Mouse (Mus musculus) retina, embryonic 14.5 days (tissue): ENCODE data around the gene Gm20695.

Experiments used
- DNase-seq: peaks from one replicate; pipeline ENCODE4 v3.0.0-alpha.2; 2015; ENCODE audit warnings: low spot score

The Gm20695 gene

DNA sequence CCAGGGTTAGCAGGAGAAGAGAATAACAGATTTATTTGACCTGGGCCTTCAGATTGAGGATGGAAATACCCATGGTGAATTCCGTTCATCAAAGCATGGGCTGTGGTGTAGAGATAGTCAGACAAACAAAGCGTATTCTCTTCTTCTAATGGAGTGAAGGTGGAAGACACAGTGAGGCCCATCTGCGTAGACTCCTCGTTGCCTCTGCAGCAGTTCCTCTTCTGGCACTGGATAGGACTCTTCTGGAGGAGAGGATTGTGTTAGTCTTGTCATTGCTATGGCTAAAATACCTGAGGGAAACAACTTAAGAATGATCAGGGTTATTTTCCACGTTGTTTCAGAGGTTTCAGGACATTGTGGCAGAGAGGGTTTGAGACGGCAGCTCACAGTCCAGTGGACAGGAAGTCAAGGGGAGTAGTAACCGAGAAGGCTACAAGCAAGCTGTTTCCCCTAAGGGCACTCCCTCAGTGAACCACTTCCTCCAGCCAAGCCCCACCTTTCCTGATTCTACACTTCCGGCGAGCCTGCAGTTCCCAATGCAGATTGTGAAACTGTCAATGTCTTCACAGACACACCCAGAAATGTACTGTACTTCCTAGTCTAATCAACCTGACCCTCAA lies 10.8 kb downstream of the Gm20695 start:
- DNase-seq = no peak

DNA sequence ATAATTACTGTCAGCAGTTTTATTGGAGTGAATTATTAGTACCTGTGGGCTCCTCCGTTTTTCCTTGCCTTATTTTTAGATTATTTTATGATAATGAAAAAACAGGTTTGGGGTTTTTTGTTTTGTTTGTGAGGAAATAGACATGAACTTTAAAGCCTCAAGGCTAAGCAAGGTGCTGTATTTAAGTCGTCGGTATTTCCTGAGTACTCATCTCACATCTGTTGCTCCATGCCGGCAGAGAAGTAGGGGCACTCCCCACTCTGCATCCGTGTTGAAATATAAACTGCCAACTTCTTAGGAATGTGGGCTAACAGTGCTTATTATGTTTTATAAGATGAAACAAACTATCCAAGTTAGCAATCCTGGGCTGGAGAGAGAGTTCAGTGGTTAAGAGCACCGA lies 11.6 kb downstream of the Gm20695 start:
- DNase-seq = no peak

DNA sequence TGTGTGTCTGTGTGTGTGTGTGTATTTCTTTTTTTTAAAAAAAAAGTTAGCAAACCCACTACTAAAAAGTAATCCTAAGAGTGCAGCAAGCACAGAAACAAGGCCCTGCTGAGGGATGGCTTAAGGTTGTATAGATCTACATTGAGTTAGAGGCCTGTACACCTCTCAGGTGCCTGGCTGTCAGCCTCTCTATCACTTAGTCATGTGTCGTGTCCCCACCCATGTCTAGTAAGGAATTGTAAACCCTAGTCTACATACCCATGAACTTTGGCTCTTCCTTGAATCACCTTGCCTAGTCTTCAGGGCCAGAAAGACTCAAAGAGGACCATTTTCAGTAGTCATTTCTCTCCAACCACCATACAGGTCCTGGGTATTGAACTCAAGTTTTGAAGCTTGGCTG lies 12.1 kb downstream of the Gm20695 start:
- DNase-seq = no peak

DNA sequence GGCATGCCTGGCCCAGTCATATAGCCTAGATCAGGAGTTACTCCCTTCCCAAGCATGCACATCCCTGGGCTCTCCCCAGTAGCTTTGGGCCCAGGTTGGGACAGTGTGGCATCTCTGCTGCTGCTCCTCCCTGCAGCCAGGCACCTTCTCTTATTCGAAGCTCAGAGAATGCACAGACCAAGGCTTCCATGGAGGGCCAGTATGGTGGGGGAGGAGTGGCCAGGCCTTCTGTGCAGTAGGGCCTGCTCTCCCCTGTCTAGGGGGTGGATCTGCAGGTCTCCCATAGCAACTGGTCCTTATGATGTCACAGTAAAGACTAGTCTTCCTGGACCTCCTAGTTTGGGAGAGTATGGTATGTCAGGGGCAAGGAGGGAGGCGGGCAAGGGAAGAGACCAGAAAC lies 23.0 kb downstream of the Gm20695 start:
- no peak for DNase-seq

DNA sequence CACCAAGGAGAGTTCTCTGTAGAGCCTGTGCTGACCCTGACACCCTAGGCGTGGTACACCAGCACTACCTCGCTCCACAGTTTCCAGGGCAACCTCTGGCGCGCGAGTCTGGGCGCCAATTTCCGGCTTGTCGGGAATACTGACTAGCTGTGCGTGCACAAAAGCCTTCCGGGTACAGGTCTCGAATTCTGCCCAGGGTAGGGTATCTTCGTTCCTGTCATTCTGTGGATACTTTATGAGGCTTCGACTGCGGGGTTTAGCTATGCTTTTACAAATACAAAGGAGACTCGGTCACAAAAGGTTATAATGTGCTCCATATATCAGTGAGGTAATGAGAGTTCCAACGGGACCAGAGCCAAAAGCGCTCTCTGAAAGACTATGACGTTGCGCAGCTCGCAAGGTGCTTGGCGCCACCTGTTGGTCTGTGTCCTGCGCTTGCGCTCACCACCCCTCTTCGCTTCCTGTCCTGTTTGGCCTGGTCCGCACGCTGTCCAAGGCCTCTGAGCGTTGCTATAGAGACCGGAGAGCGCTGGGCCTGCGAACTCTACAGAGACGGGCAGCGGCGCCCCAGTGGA lies 24.2 kb downstream of the Gm20695 start, which contains the start of the genes 1700037C18Rik and Cluap1:
Gene 1700037C18Rik, minus strand, starts transcription at position 153 of the 575 bp plus-strand sequence.
Gene Cluap1, plus strand, starts transcription at position 265 of the 575 bp plus-strand sequence.
- DNase-seq = peak; percentile 96

DNA sequence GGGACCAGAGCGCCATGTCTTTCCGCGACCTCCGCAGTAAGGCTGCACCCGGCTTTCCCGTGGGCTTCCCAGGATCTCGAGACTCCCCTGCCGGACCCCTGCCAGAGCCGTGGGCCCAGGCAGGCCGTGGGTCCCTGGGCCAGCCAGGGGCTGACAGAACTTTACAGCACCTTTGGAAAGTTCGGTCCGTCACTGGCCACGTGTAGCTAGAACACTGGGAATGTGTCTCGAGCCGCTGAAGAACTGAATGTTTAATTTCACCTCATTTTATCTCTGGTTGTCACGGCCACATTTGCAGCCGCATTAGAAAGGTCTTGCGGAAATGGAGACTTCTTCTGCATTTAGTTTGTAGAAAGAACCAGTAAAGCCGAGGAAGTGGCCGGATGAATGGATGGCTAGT lies 24.7 kb downstream of the Gm20695 start:
- DNase-seq = no peak

DNA sequence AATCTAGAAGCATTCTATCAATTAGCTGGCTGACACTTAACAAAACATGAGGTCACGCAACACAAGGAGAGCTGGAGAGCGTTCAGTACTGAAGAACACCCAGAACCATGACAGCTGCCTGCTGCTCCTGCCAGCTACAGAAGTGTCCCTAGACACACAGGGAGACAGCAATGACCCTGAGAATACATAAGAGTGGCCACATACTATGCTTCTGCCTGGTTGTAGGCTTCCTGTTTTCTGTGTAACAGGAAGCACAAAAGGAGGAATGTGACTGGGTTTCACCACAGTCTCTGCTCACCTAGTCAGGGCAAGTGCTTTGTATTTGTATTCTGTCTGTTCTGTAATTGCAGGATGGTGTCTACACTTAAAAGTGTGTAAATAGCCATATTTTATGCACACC lies 36.3 kb downstream of the Gm20695 start:
- DNase-seq = no peak

DNA sequence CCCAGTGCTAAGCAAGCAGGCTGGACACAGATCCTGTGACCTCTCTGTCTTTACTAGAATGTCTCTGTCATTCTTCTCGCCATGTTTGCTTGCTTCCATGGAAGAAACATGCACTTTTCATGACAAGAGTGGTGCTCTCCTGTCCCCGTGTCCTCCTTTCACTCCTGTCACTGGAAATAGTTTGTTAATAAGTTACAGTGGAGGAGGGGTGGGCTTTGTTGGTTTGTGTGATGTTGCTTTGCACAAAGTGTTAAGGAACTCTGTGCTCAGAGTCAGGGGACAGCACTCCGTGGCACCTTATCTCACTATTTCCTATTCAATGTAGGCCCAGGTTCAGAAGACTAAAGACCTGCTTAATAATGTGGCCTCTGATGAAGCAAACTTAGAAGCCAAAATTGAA lies 39.1 kb downstream of the Gm20695 start:
- DNase-seq = no peak

DNA sequence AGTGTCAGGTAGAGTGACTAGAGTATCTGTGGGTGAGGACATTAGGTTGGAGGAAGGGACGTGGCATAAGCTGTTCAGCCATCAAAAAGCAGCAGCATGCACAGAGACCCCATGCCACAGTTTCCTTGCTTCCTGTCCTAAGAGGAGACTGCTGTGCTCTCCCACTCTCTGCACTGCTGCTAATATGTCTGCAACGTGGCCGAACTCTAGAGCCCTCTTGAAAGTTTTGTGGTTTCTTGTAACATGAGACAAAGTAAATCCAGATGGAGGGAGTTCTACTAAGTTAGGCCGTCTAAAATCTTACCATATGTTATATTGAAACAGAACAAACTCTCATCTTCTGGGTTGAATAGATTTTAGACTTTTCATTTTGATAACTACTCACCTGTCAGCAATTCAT lies 39.5 kb downstream of the Gm20695 start:
- DNase-seq = no peak

DNA sequence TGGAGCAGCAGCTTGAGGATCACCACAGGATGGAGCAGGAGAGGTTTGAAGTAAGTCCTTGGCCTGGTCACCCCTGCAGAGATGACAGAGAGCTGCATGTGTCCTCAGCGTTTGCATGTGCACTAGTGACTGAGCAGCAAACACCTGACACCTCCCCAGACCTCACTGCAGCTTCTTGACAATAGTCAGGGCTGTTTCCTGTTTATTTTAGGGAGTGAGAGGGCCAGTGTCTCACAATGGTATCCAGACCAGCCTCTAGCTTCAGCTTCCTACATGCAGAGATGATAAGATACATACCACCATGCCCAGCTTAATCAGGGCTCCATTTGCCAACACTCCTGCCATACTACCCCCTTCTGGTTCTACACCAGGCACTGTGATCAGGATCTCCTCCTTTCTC lies 44.1 kb downstream of the Gm20695 start:
- DNase-seq = no peak

DNA sequence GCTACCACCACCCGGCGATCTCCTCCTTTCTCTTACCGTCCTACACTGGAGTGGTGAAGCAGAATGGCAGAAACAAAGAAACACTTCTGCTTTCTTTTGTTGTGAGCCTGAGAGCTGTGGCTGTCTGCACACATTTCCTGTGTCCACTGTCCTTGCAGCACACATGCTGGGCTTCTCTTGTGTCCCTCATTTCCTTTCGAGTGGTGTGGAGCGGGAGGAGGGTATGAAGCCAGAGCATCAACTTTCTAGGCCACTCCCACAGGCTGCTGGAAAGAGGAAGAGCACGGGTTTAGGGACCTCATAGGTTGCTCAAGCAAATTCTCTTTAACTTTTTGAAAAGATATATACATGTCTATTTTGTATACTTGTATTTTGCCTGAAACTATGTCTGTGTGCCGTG lies 44.7 kb downstream of the Gm20695 start:
- no peak for DNase-seq

DNA sequence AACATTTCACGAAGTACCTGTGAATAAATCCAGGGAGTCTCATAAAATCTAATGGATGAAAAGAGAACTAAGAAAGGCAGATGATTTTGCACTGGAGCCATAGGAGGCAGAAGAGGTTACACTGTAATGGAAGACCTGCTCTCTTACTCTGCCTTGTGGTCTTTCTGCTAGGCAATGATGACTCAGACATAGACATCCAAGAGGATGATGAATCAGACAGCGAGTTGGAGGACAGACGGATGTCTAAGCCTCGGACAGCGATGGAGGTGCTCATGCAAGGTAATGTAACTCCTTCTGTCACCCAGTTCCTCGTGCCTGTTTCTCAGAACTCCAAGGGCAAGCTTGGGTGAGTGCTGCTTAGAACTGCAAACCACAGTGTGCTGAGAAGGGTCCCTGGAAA lies 49.1 kb downstream of the Gm20695 start:
- no peak for DNase-seq

DNA sequence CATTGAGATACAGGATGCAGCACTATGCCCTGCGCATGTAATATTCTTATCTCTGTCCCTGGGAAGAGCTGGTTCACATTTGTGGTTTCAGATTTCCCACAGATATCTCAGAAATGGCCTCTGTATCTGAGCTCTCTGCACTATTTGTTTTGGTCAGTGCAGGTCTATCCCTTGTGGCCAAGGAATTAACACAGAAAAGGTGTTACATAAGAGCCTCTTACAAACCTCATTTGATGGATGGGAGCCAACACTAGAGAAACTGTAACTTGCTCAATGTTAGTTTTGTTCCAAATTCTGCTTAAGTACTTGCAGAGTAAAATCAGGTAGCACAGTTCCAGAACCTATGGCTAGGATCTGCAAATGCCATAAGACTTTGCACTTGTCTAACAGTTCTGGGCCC lies 49.6 kb downstream of the Gm20695 start:
- no peak for DNase-seq

DNA sequence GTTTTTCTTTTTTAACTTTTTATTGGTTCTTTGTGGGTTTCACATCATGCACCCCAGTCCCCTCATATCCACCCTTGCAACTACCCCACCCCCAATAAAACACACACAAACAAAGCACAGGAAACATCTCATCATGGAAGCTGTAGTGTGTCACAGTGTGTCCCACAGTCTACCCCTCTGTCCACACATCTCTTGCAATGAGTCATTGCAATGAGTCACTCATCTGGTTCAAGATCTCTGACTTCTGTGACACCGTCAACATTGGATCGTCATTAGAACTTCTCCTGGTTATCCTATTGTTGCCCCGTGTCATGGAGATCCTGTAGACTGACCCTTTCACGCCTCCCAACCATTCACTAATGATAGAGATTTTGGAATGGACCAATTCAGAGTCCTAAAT lies 50.3 kb downstream of the Gm20695 start:
- no peak for DNase-seq

DNA sequence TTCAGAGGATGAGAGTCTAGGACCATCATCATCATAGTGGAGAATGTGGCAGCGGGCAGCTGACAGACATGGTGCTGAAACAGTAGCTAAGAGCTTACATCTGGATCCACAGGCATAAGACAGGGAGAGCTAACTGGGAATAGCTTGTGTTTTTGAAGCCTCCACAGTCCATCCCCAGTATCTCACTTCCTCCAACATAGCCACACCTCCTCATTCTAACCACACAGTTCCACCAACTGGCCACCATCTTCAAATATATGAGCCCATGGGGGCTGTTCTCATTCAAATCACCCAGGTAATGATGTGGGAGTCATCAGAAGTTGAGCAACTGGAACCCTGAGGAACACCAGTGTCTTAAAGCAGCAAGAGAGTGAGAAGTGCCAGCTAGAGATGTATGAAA lies 66.7 kb downstream of the Gm20695 start:
- no peak for DNase-seq

DNA sequence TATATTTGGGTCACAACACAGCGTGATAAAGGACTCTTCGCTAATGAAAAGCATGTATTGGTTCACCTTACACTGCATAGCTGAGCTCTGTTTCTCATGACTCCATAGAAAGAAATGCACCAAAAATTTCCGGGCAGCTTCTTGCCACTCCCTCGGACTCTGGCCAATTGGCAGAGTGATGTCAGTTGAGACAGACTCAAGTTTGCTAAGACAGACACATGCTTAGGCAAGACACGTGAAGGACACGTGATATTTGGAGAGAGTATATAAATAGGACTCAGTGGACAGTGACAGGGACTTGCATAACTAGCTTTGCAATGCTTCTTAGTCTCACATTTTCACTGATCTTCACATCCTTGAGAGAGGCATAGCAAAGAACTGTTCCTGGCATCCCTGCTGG lies 71.9 kb downstream of the Gm20695 start:
- DNase-seq = no peak

DNA sequence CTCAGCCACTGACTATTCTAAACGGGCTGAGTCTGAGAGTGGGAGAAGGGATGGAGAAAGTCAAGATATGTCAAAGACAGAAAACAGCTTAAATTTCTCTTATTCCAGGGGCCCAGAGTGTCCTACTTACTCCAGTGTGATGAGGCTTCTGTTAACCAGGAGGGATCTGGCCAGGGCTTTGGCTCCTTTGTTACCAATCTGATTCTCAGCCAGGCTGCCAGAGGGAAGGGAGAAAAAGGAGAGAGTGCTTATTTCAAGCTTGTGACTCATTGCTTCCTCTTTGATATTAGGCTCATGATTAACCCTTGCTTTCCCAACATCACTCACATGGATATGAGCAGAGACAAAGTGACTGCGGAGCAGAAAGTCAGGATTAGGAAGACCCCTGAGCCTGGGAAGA lies 74.8 kb downstream of the Gm20695 start:
- DNase-seq = no peak

DNA sequence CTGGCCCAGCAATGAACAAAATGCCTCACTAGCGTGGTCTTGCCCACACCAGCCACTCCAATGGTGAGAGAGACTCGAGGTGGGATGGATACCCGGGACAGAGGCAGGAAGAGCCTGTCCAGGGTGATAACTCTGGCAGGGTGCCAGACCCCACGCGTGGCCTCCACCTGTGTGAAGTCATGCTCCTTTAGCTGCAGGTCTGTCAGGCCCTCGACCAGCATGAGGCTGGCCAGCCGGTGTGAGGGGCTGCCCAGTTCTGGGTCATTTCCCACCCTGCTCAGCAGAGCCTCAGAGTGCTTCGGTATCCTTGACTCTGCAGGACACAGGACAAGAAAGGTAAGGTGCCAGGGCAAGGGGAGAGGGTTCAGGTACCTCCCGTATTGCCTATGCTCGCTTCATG lies 80.5 kb downstream of the Gm20695 start:
- DNase-seq = no peak

DNA sequence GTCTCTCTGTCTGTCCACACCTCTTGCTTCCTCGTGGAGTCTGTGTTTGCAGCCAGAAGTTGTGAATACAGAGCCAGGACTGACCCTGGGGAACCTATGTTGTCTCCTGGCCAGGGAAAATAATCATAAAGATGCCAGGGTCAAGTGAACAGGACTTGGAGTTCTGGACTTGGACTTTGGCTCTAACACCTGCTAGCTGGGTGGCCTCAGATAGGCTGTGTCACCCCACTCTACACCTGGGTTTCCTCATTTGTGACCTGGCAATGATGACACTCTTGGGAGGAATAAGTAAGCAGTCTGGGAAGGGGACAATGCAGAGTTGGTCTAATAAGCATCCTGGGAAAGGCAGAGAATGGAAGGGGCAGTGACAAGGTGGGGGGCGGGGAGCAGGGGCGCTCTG lies 81.1 kb downstream of the Gm20695 start:
- no peak for DNase-seq
